Mouse (Mus musculus) G1E (cell line): Measurements from ENCODE around the gene Meis3.

ENCODE experiments used
- CTCF ChIP-seq: IDR thresholded peaks from 2 replicates; pipeline ENCODE4 v1.5.1; 2012; ENCODE audit warnings: low read depth, low read length, inconsistent platforms, mixed read lengths
- GATA1 ChIP-seq: IDR thresholded peaks from 2 replicates; pipeline ENCODE4 v1.6.1; 2012; ENCODE audit warnings: borderline replicate concordance, low read length, inconsistent platforms, mixed read lengths
- GATA2 ChIP-seq: IDR thresholded peaks from 2 replicates; pipeline ENCODE4 v1.6.1; 2012; ENCODE audit warnings: low read depth, low read length, inconsistent platforms, borderline replicate concordance
- TAL1 ChIP-seq: conservative IDR thresholded peaks from 2 replicates; pipeline ENCODE4 v1.6.1; 2012; ENCODE audit warnings: low read depth, low read length, inconsistent platforms, mixed read lengths

DNA sequence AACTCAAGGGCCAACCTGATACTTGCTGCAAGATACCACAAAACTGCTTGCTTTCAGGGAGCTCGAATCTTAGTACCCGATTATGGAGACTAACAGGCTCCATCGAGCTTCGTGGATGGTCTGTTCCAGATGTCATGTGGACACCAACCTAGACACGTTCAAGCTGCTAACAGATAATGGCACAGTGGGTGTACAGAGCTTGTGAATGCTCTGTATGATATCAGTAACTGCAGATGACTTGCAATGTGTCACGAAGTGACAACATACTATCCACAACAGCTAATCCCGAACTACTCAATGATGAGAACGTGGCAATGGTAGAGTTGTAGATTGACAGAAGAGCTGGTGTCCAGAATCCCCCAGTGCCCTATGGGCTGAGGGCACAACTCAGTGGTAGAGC is 12.6 kb downstream of the Meis3 start:
- TF ChIP-seq CTCF (no peak), GATA1 (no peak), TAL1 (no peak), GATA2 (no peak)
